Mouse (Mus musculus): ENCODE results near the gene Cdkn1c. TPM values are rescaled to one million over a fixed set of nuclear protein-coding genes. Genes with fewer than 3 reads are reported as not detected.

Cdkn1c gene
- 267 and 430 TPM in 2 replicates for polyA plus RNA-seq (2015; fragmentation: Nextera tagmentation; extraction: Ambion mirVana)

- H3K4me2 ChIP-seq, result peak within 1 kb of the TSS; percentile 60
- peaks cover 8% of the 10 kb centered on the region; the same call in 1 of the 2 replicates for H3K27me3 ChIP-seq
- H3K4me1 ChIP-seq (replicated peaks), result 0 out of 2 replicates have a peak, but pooled peaks cover 12% of the 10 kb centered on the region
- 31% methylated on average over 43 of the region's 48 CpGs for WGBS
- ATAC-seq (ENCODE audit: low FRiP score, low read depth), result peak; percentile 91
- H3K36me3 ChIP-seq, result no peaks in the 10 kb centered on the region
- peak within 1 kb of the TSS; percentile 48 for H3K4me3 ChIP-seq
- H3K27ac ChIP-seq (replicated peaks), result peak within 1 kb of the TSS; percentile 56
- H3K9ac ChIP-seq, result peak within 1 kb of the TSS; percentile 50
- no peaks in the 10 kb centered on the region for H3K9me3 ChIP-seq
These were observed at the start of gene Cdkn1c for GRCm38 (mm10) chr7:143460874-143461273. Cdkn1c (minus strand) TSS chr7:143461050.

- H3K4me1 ChIP-seq (replicated peaks), result no peaks in the 10 kb centered on the region
- peaks cover 8% of the 10 kb centered on the region; the same call in 1 of the 2 replicates for H3K27me3 ChIP-seq
- no peaks in the 10 kb centered on the region for H3K9me3 ChIP-seq
- peaks cover 16% of the 10 kb centered on the region for H3K36me3 ChIP-seq
- H3K9ac ChIP-seq, result no peak overlapping the region
- ATAC-seq (ENCODE audit: low FRiP score, low read depth), result no peak
- H3K27ac ChIP-seq (replicated peaks), result no peak overlapping the region
- H3K4me2 ChIP-seq, result no peak overlapping the region
- WGBS, result 76% methylated on average over 1 of the region's 1 CpGs
- no peak overlapping the region for H3K4me3 ChIP-seq
These were observed 48.7 kb upstream of the Cdkn1c start for GRCm38 (mm10) chr7:143509566-143509965.

DNA sequence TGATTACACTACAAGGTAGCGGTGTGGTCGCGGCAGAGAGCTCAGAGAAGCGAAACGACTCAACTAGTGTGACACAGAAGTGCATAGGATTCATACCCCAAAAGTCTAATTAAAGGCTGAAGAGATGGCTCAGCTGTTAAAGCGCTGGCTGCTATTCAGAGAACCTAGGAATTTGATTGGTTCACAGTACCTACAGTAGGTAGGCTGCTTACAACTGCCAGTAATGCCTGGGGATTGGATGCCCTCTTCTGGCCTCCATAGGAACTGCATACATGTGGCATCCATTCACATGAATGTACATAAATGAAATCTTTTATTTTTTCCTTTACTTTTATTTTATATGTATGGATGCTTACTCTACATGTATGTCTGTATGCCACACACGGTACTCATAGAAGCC lies 45.8 kb upstream of the Cdkn1c start:
- ATAC-seq (ENCODE audit: low FRiP score, low read depth), result no peak
- 26% methylated on average over 7 of the region's 7 CpGs for WGBS
- peaks cover 12% of the 10 kb centered on the region for H3K4me1 ChIP-seq (replicated peaks)
- H3K27me3 ChIP-seq, result peaks cover 28% of the 10 kb centered on the region
- H3K27ac ChIP-seq (replicated peaks), result no peak overlapping the region
- no peak overlapping the region for H3K9ac ChIP-seq
- H3K9me3 ChIP-seq, result no peaks in the 10 kb centered on the region
- H3K4me3 ChIP-seq, result no peak overlapping the region
- no peak overlapping the region for H3K4me2 ChIP-seq
- no peaks in the 10 kb centered on the region for H3K36me3 ChIP-seq

GRCm38 (mm10) chr7:143506271-143506670 lies 45.4 kb upstream of the Cdkn1c start:
- H3K36me3 ChIP-seq, result no peaks in the 10 kb centered on the region
- no peak overlapping the region for H3K4me3 ChIP-seq
- no peak overlapping the region for H3K9ac ChIP-seq
- H3K4me2 ChIP-seq, result no peak overlapping the region
- no peak overlapping the region for H3K27ac ChIP-seq (replicated peaks)
- WGBS, result 74% methylated on average over 7 of the region's 7 CpGs
- H3K4me1 ChIP-seq (replicated peaks), result peaks cover 16% of the 10 kb centered on the region
- no peak for ATAC-seq (ENCODE audit: low FRiP score, low read depth)
- H3K9me3 ChIP-seq, result no peaks in the 10 kb centered on the region
- H3K27me3 ChIP-seq, result peaks cover 32% of the 10 kb centered on the region

GRCm38 (mm10) chr7:143505823-143506222 lies 45.0 kb upstream of the Cdkn1c start:
- Histone ChIP-seq H3K27ac (replicated peaks) (no peak overlapping the region), H3K9me3 (no peaks in the 10 kb centered on the region), H3K36me3 (no peaks in the 10 kb centered on the region), H3K9ac (no peak overlapping the region), H3K4me2 (no peak overlapping the region), H3K27me3 (peaks cover 36% of the 10 kb centered on the region), H3K4me1 (replicated peaks) (peaks cover 16% of the 10 kb centered on the region), H3K4me3 (no peak overlapping the region)
- no peak for ATAC-seq (ENCODE audit: low FRiP score, low read depth)
- WGBS, result 31% methylated on average over 11 of the region's 11 CpGs

GRCm38 (mm10) chr7:143505411-143505810 lies 44.6 kb upstream of the Cdkn1c start:
- H3K27me3 ChIP-seq, result peaks cover 40% of the 10 kb centered on the region

DNA sequence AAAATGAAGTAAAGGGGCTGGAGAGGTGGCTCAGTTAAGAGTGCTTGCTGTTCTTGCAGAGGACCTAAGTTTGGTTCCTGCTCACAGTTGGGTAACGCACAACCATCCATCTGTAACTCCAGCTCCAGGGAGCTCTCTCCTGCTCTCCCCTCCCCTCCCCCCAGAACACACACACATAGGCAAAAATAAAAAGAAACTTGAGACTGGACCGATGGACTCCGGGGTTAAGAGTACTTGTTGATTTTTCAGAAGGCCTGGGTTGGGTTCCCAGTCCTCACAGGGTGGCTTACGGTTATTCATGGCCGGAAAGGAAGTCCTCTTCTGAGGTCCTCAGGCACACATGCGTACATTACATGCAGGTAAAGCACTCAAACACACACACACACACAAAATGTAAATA lies 43.1 kb upstream of the Cdkn1c start:
- H3K4me3 ChIP-seq, result no peak overlapping the region
- peaks cover 53% of the 10 kb centered on the region for H3K27me3 ChIP-seq
- ATAC-seq (ENCODE audit: low FRiP score, low read depth), result no peak
- H3K4me1 ChIP-seq (replicated peaks), result peaks cover 16% of the 10 kb centered on the region
- WGBS, result 90% methylated on average over 6 of the region's 6 CpGs
- no peaks in the 10 kb centered on the region for H3K9me3 ChIP-seq
- H3K9ac ChIP-seq, result no peak overlapping the region
- no peaks in the 10 kb centered on the region for H3K36me3 ChIP-seq
- no peak overlapping the region for H3K4me2 ChIP-seq
- H3K27ac ChIP-seq (replicated peaks), result no peak overlapping the region

More at GRCm38 (mm10) chr7:143505411-143505810, 44.6 kb upstream of the Cdkn1c start:
- H3K9ac ChIP-seq, result no peak overlapping the region
- H3K27ac ChIP-seq (replicated peaks), result no peak overlapping the region
- H3K4me2 ChIP-seq, result no peak overlapping the region
- no peaks in the 10 kb centered on the region for H3K9me3 ChIP-seq
- no peaks in the 10 kb centered on the region for H3K36me3 ChIP-seq
- no peak overlapping the region for H3K4me3 ChIP-seq
- peaks cover 16% of the 10 kb centered on the region for H3K4me1 ChIP-seq (replicated peaks)
- WGBS, result 83% methylated on average over 2 of the region's 2 CpGs
- ATAC-seq (ENCODE audit: low FRiP score, low read depth), result no peak

DNA sequence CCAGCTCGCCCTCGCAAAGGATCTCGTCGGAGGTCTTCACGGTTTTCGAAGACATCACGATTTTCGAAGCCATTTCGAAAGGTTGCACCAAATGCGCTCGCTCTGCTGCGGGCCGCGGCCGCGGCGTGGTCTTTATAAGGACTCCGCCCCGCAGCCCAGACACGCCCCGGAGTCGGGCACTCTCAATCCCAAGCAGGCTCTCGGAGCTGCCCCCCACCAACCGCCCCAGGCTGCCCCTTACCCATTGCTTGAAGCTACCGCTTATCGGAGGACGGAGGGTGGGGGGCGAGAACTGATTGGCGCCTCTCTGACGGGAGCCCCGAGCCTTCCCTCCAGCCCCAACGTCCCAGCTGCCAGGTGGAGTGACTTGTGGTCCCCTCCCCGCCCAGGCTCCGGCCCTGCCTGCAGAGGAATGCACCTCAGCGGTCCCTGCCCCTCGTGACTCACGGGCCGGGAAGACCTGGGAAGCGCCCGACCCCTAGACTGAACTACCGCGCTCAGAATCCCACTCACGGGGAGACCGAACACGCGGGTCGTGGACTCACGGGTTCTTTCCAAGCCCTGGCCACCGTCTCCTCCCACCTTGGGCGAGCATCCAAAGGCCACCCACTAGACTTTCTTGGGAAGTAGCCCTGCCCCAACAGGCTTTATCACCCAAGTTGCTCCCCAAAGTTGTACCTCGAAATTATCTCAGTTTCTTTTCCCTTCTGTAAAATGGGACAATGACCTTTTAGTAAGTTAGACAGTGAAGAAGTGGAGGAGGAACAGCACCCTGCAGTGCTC lies 41.8 kb upstream of the Cdkn1c start, which contains the start of gene Phlda2:
TSS of gene Phlda2 (minus strand) at position 733 of the 783 bp plus-strand sequence.
- no peak for ATAC-seq (ENCODE audit: low FRiP score, low read depth)
- peaks cover 16% of the 10 kb centered on the region for H3K4me1 ChIP-seq (replicated peaks)
- peaks cover 53% of the 10 kb centered on the region for H3K27me3 ChIP-seq
- no peaks in the 10 kb centered on the region for H3K36me3 ChIP-seq
- WGBS, result 7% methylated on average over 51 of the region's 51 CpGs
- peak within 1 kb of the TSS; percentile 71 for H3K4me2 ChIP-seq
- H3K9me3 ChIP-seq, result no peaks in the 10 kb centered on the region
- H3K27ac ChIP-seq (replicated peaks), result no peak within 1 kb of the TSS
- H3K4me3 ChIP-seq, result peak within 1 kb of the TSS; percentile 41
- 0 out of 2 replicates have a peak within 1 kb of the TSS, but pooled peaks have one; percentile 1 for H3K9ac ChIP-seq

- peaks cover 16% of the 10 kb centered on the region for H3K4me1 ChIP-seq (replicated peaks)
- H3K36me3 ChIP-seq, result no peaks in the 10 kb centered on the region
- H3K27ac ChIP-seq (replicated peaks), result no peak overlapping the region
- H3K9ac ChIP-seq, result 0 out of 2 replicates have a peak overlapping the region, but pooled peaks have one; percentile 11
- no peaks in the 10 kb centered on the region for H3K9me3 ChIP-seq
- peak; percentile 62; the same call in 1 of the 2 replicates for ATAC-seq (ENCODE audit: low FRiP score, low read depth)
- peak overlapping the region; percentile 41 for H3K4me3 ChIP-seq
- H3K27me3 ChIP-seq, result peaks cover 53% of the 10 kb centered on the region
- WGBS, result 3% methylated on average over 55 of the region's 55 CpGs
- H3K4me2 ChIP-seq, result peak overlapping the region; percentile 71
These were observed 41.0 kb upstream of the Cdkn1c start for GRCm38 (mm10) chr7:143501643-143502417.

- Histone ChIP-seq H3K9me3 (no peaks in the 10 kb centered on the region), H3K27ac (replicated peaks) (no peak overlapping the region), H3K27me3 (peaks cover 53% of the 10 kb centered on the region), H3K36me3 (no peaks in the 10 kb centered on the region), H3K9ac (no peak overlapping the region), H3K4me1 (replicated peaks) (peaks cover 16% of the 10 kb centered on the region), H3K4me3 (no peak overlapping the region), H3K4me2 (no peak overlapping the region)
- WGBS, result 53% methylated on average over 2 of the region's 2 CpGs
- ATAC-seq (ENCODE audit: low FRiP score, low read depth), result no peak
These were observed 40.1 kb upstream of the Cdkn1c start for GRCm38 (mm10) chr7:143500912-143501311.

GRCm38 (mm10) chr7:143498584-143498983 lies 37.7 kb upstream of the Cdkn1c start:
- Histone ChIP-seq H3K9me3 (no peaks in the 10 kb centered on the region), H3K4me3 (no peak overlapping the region), H3K4me2 (no peak overlapping the region), H3K36me3 (no peaks in the 10 kb centered on the region), H3K27me3 (peaks cover 37% of the 10 kb centered on the region), H3K4me1 (replicated peaks) (peaks cover 16% of the 10 kb centered on the region), H3K27ac (replicated peaks) (no peak overlapping the region), H3K9ac (no peak overlapping the region)
- WGBS, result 93% methylated on average over 4 of the region's 4 CpGs
- no peak for ATAC-seq (ENCODE audit: low FRiP score, low read depth)
